Mouse (Mus musculus) lung, postnatal 0 days (tissue): ENCODE measurements around the gene Sf3b5. TPM values are rescaled to one million over a fixed set of nuclear protein-coding genes. Genes with fewer than 3 reads are reported as not detected.

Experiments
- ATAC-seq: fragments of 200-750 bp; cut with Nextera tagmentation; 2 replicates; pipeline ENCODE4 v1.8.0; 2017; ENCODE audit warnings: moderate library complexity
- DNase-seq: peaks from one replicate; pipeline ENCODE4 v3.0.0-alpha.2; 2016; ENCODE audit warnings: low spot score
- H3K27ac ChIP-seq: fragments of 300-500 bp; sonication (generic); 2 replicates; pipeline ENCODE4 v1.5.1; 2014; ENCODE audit warnings: antibody characterized with exemption, mild to moderate bottlenecking, low read length, mixed read lengths
- H3K27me3 ChIP-seq: fragments of 300-500 bp; sonication (generic); replicated peaks from 2 replicates; pipeline ENCODE4 v1.6.1; 2014; ENCODE audit warnings: low read length, mixed read lengths; ENCODE audit not compliant: insufficient read depth
- H3K36me3 ChIP-seq: fragments of 300-500 bp; sonication (generic); 2 replicates; pipeline ENCODE4 v1.6.1; 2014; ENCODE audit warnings: low read length, mixed read lengths; ENCODE audit not compliant: insufficient read depth
- H3K4me1 ChIP-seq: fragments of 300-500 bp; sonication (generic); 2 replicates; pipeline ENCODE4 v1.6.1; 2014; ENCODE audit warnings: antibody characterized with exemption, low read depth, low read length, mixed read lengths; ENCODE audit not compliant: insufficient read depth
- H3K4me2 ChIP-seq: fragments of 300-500 bp; sonication (generic); replicated peaks from 2 replicates; pipeline ENCODE4 v1.6.1; 2014; ENCODE audit warnings: low read depth, mild to moderate bottlenecking, low read length, moderate library complexity, mixed read lengths
- H3K4me3 ChIP-seq: fragments of 300-500 bp; sonication (generic); 2 replicates; pipeline ENCODE4 v1.5.1; 2014; ENCODE audit warnings: low read depth, low read length
- H3K9ac ChIP-seq: fragments of 300-500 bp; sonication (generic); replicated peaks from 2 replicates; pipeline ENCODE4 v1.6.1; 2014; ENCODE audit warnings: low read depth, mild to moderate bottlenecking
- H3K9me3 ChIP-seq: fragments of 300-500 bp; sonication (generic); 2 replicates; pipeline ENCODE4 v1.6.1; 2016; ENCODE audit warnings: low read length, mixed read lengths
- CTCF ChIP-seq: IDR thresholded peaks from 2 replicates; pipeline ENCODE4 v1.5.1; 2016; ENCODE audit warnings: antibody characterized with exemption, mild to moderate bottlenecking
- EP300 ChIP-seq: IDR thresholded peaks from 2 replicates; pipeline ENCODE4 v1.6.1; 2016; ENCODE audit warnings: antibody characterized with exemption, mild to moderate bottlenecking, control low read depth
- WGBS: fragments of 180-500 bp; shearing (Covaris S2); extraction: QIAGEN DNeasy Blood & Tissue Kit; methylation state at CpG from one replicate; pipeline ENCODE4 v1.1.7; 2014; 5-methylcytosine and 5-hydroxymethylcytosine counted together
- polyA plus RNA-seq: library from polyadenylated mRNA; unstranded; fragments of >200 nt; fragmentation: Nextera tagmentation; extraction: Ambion mirVana; gene quantifications from 2 replicates; pipeline ENCODE4 v1.2.1, GENCODE M21; 2015

Gene Sf3b5
- polyA plus RNA-seq, 1 experiment from 2014 or later: 27.1 TPM

GRCm38 (mm10) chr10:12993411-12994039 is 11.6 kb upstream of the Sf3b5 start:
- no peak for DNase-seq
- H3K9ac ChIP-seq: no peak overlapping the region
- no peaks in the 10 kb centered on the region for H3K27me3 ChIP-seq
- no peaks in the 10 kb centered on the region for H3K36me3 ChIP-seq
- H3K4me2 ChIP-seq: no peak overlapping the region
- no peak overlapping the region for H3K4me3 ChIP-seq
- no peaks in the 10 kb centered on the region for H3K9me3 ChIP-seq
- H3K4me1 ChIP-seq: no peaks in the 10 kb centered on the region
- H3K27ac ChIP-seq: no peak overlapping the region
- 80% methylated on average over 25 of the region's 25 CpGs for WGBS
- TF ChIP-seq EP300: no peak
- no peak for TF ChIP-seq CTCF
- no peak for ATAC-seq

- Histone ChIP-seq H3K4me3 (peak overlapping the region; percentile 8; the same call in 1 of the 2 replicates), H3K27ac (peak overlapping the region; percentile 51; the same call in 1 of the 2 replicates)
These were observed 8.2 kb upstream of the Sf3b5 start for GRCm38 (mm10) chr10:12996736-12997477.

GRCm38 (mm10) chr10:13007876-13008736 is 3.0 kb downstream of the Sf3b5 start:
- Histone ChIP-seq H3K9me3 (no peaks in the 10 kb centered on the region), H3K9ac (peak overlapping the region; percentile 66), H3K36me3 (no peaks in the 10 kb centered on the region), H3K4me1 (0 out of 2 replicates have a peak, but pooled peaks cover 9% of the 10 kb centered on the region), H3K4me2 (peak overlapping the region; percentile 91), H3K27ac (peak overlapping the region; percentile 59), H3K4me3 (peak overlapping the region; percentile 66), H3K27me3 (no peaks in the 10 kb centered on the region)
- 5% methylated on average over 52 of the region's 52 CpGs for WGBS
- ATAC-seq: peak; percentile 100
- TF ChIP-seq EP300 (no peak), CTCF (no peak; the same call in 1 of the 2 replicates)
- peak; percentile 99 for DNase-seq

More at GRCm38 (mm10) chr10:12996736-12997477, 8.2 kb upstream of the Sf3b5 start:
- Histone ChIP-seq H3K27me3 (no peaks in the 10 kb centered on the region), H3K36me3 (no peaks in the 10 kb centered on the region), H3K9ac (no peak overlapping the region), H3K4me1 (no peaks in the 10 kb centered on the region), H3K4me2 (0 out of 2 replicates have a peak overlapping the region, but pooled peaks have one; percentile 3), H3K9me3 (no peaks in the 10 kb centered on the region)
- 32% methylated on average over 17 of the region's 17 CpGs for WGBS
- peak; percentile 94 for DNase-seq
- ATAC-seq: peak; percentile 93
- TF ChIP-seq CTCF: peak; percentile 87
- TF ChIP-seq EP300: peak; percentile 77

- ATAC-seq: peak; percentile 18; the same call in 1 of the 2 replicates
- under 1% methylated on average over 29 of the region's 29 CpGs for WGBS
These were observed 3.6 kb downstream of the Sf3b5 start for GRCm38 (mm10) chr10:13008737-13009121.

GRCm38 (mm10) chr10:13014026-13014425 is 8.9 kb downstream of the Sf3b5 start:
- DNase-seq: no peak
- H3K4me3 ChIP-seq: no peak overlapping the region

More at GRCm38 (mm10) chr10:13008737-13009121, 3.6 kb downstream of the Sf3b5 start:
- H3K27ac ChIP-seq: peak overlapping the region; percentile 55; the same call in 1 of the 2 replicates
- H3K4me2 ChIP-seq: peak overlapping the region; percentile 91
- H3K4me3 ChIP-seq: peak overlapping the region; percentile 66
- H3K9ac ChIP-seq: peak overlapping the region; percentile 66
- H3K4me1 ChIP-seq: 0 out of 2 replicates have a peak, but pooled peaks cover 9% of the 10 kb centered on the region
- H3K9me3 ChIP-seq: no peaks in the 10 kb centered on the region
- no peaks in the 10 kb centered on the region for H3K36me3 ChIP-seq
- DNase-seq: no peak
- TF ChIP-seq EP300 (no peak), CTCF (no peak)
- H3K27me3 ChIP-seq: no peaks in the 10 kb centered on the region

More at GRCm38 (mm10) chr10:13014026-13014425, 8.9 kb downstream of the Sf3b5 start:
- 74% methylated on average over 7 of the region's 7 CpGs for WGBS
- Histone ChIP-seq H3K9me3 (no peaks in the 10 kb centered on the region), H3K36me3 (no peaks in the 10 kb centered on the region), H3K27me3 (no peaks in the 10 kb centered on the region), H3K9ac (no peak overlapping the region), H3K4me2 (no peak overlapping the region), H3K27ac (no peak overlapping the region), H3K4me1 (0 out of 2 replicates have a peak, but pooled peaks cover 7% of the 10 kb centered on the region)
- no peak for ATAC-seq
- no peak for TF ChIP-seq CTCF
- no peak for TF ChIP-seq EP300
